Mouse (Mus musculus) liver, embryonic 14.5 days (tissue): ENCODE data around the gene Hist1h2ac. TPM values are rescaled to one million over a fixed set of nuclear protein-coding genes. Genes with fewer than 3 reads are reported as not detected.

ENCODE experiments used
- ATAC-seq: fragments of 200-750 bp; cut with Nextera tagmentation; 2 replicates; pipeline ENCODE4 v1.8.0; 2017; ENCODE audit warnings: moderate number of reproducible peaks, mild to moderate bottlenecking, moderate library complexity; ENCODE audit not compliant: insufficient read depth
- DNase-seq, 3 experiments: peaks; one replicate each; pipeline ENCODE4 v3.0.0-alpha.2; 2012 to 2013; ENCODE audit warnings: low read depth in 3 of 3, low spot score in 3 of 3
- H3K27ac ChIP-seq: fragments of 300-500 bp; sonication (generic); 2 replicates; pipeline ENCODE4 v1.5.1; 2014; ENCODE audit warnings: moderate library complexity, mild to moderate bottlenecking, control low read depth, inconsistent platforms
- H3K27me3 ChIP-seq: fragments of 300-500 bp; sonication (generic); 2 replicates; pipeline ENCODE4 v1.6.1; 2014; ENCODE audit warnings: mild to moderate bottlenecking, low read length, moderate library complexity; ENCODE audit not compliant: control insufficient read depth, insufficient read depth
- H3K36me3 ChIP-seq: fragments of 300-500 bp; sonication (generic); replicated peaks from 2 replicates; pipeline ENCODE4 v1.6.1; 2014; ENCODE audit warnings: low read depth; ENCODE audit not compliant: control insufficient read depth, insufficient read depth
- H3K4me1 ChIP-seq, 2 experiments: fragments of 200-500 bp in 1 of 2; fragments of 300-500 bp in 1 of 2; sonication (generic) in 1 of 2; replicated peaks; 2 replicates each; pipeline ENCODE4 v1.6.1; 2012 to 2014; ENCODE audit warnings: antibody characterized with exemption in 1 of 2, inconsistent platforms in 1 of 2, low read length in 1 of 2; ENCODE audit not compliant: control insufficient read depth in 2 of 2, insufficient read depth in 2 of 2
- H3K4me2 ChIP-seq: fragments of 300-500 bp; sonication (generic); 2 replicates; pipeline ENCODE4 v1.6.1; 2014; ENCODE audit warnings: low read depth, mild to moderate bottlenecking, control low read depth, moderate library complexity
- H3K4me3 ChIP-seq, 2 experiments: fragments of 200-500 bp in 1 of 2; fragments of 300-500 bp in 1 of 2; sonication (generic) in 1 of 2; 2 replicates each; pipeline ENCODE4 v1.5.1; 2012 to 2014; ENCODE audit warnings: low read depth in 2 of 2, low read length in 2 of 2, mild to moderate bottlenecking in 2 of 2, control low read depth in 1 of 2, inconsistent platforms in 1 of 2, moderate library complexity in 1 of 2; ENCODE audit not compliant: insufficient read depth in 1 of 2
- H3K9ac ChIP-seq: fragments of 300-500 bp; sonication (generic); replicated peaks from 2 replicates; pipeline ENCODE4 v1.6.1; 2014; ENCODE audit warnings: mild to moderate bottlenecking, control low read depth, moderate library complexity
- H3K9me3 ChIP-seq: fragments of 300-500 bp; sonication (generic); 2 replicates; pipeline ENCODE4 v1.6.1; 2016; ENCODE audit warnings: low read length, mixed read lengths; ENCODE audit not compliant: control insufficient read depth
- CTCF ChIP-seq: IDR thresholded peaks from 2 replicates; pipeline ENCODE4 v1.5.1; 2016; ENCODE audit warnings: antibody characterized with exemption, low read depth, control low read depth
- EP300 ChIP-seq: IDR thresholded peaks from 2 replicates; pipeline ENCODE4 v1.6.1; 2016; ENCODE audit warnings: antibody characterized with exemption, low read depth
- WGBS: fragments of 180-500 bp; shearing (Covaris S2); extraction: QIAGEN DNeasy Blood & Tissue Kit; methylation state at CpG from one replicate; pipeline ENCODE4 v1.1.7; 2014; ENCODE audit not compliant: insufficient replicate concordance; 5-methylcytosine and 5-hydroxymethylcytosine counted together
- polyA plus RNA-seq, 2 experiments: library from polyadenylated mRNA; depleted of rRNA in 1 of 2; stranded (reverse) in 1 of 2; unstranded in 1 of 2; fragments of >200 nt; fragmentation: Nextera tagmentation in 1 of 2; extraction: Ambion mirVana in 1 of 2; gene quantifications; 2 replicates each; pipeline versions ENCODE4 v1.2.1 to v1.2.3; 2012 to 2014

The Hist1h2ac gene
- polyA plus RNA-seq (2012; rRNA removed) (1.5 and 1.8 TPM in 2 replicates), polyA plus RNA-seq (2014; fragmentation: Nextera tagmentation; extraction: Ambion mirVana) (1.1 and 1.3 TPM in 2 replicates)

DNA sequence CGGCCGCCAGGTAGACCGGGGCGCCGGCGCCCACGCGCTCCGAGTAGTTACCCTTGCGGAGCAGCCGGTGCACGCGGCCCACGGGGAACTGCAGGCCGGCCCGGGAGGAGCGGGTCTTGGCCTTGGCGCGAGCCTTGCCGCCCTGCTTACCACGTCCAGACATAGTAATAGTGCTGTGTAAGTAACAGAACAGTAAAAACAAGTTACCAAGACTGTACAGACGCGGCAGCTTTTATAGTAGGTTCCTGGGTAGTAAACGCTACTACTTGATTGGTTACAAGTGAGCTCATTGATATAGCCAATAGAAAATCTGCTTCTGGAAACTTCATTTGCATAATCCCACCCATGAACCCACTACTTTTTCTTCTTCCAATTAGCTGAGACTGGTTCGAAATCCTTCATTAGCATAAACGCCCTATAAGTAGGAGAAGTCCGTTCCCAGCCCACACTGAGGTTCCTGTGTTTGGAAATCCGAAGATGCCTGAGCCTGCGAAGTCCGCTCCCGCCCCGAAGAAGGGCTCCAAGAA lies at the start of gene Hist1h2ac, which contains the start of gene Hist1h2bc:
Gene Hist1h2ac, minus strand, starts transcription at position 194 of the 527 bp plus-strand sequence.
Gene Hist1h2bc, plus strand, starts transcription at position 445 of the 527 bp plus-strand sequence.
- DNase-seq: peak; percentile 98
- Histone ChIP-seq H3K27me3 (no peaks in the 10 kb centered on the region), H3K4me1 (peaks cover 14 to 38% of the 10 kb centered on the region in 2 experiments), H3K9me3 (no peaks in the 10 kb centered on the region), H3K4me2 (peak within 1 kb of the TSS; percentile 87), H3K9ac (peak within 1 kb of the TSS; percentile 95), H3K4me3 (peak within 1 kb of the TSS; percentile 67 to 71), H3K27ac (peak within 1 kb of the TSS; percentile 98), H3K36me3 (no peaks in the 10 kb centered on the region)
- peak; percentile 92 for ATAC-seq
- no peak for TF ChIP-seq CTCF
- peak; percentile 72 for TF ChIP-seq EP300
- WGBS: under 1% methylated on average over 32 of the region's 32 CpGs

DNA sequence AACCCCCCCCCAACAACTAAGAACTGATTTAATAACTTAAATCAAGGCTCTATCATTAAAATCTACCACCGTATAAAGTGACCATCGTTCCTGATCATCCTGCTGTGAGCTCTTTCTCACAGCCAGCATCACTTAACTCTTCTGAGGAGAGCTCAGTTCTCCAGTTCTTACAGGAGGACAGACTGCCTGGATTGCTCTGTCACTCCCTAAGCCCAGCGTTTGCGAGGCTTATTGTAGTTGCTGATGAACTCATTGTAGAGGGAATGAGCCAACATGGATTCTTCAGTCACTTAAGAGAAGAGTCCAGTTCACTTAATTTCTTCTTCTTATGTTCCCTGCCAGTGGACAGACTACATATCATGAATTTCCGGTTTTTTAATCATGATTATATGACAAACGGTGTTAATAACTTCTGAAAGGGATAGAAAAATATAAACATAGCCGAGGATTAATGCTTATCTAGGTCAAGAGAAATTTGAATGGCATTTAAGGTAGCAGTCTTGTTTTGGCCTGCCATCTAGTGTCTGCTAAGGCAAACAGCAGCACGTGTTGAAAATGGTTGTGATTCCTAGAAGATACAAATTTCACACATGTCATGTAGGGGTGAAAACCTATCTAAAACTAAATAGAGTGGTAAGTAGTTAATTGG lies 48.5 kb upstream of the Hist1h2ac start:
- no peak overlapping the region for H3K4me3 ChIP-seq
- TF ChIP-seq EP300 (no peak), CTCF (peak; percentile 79)
- H3K4me2 ChIP-seq: no peak overlapping the region
- H3K4me1 ChIP-seq: peaks cover 11 to 14% of the 10 kb centered on the region in 2 experiments
- H3K9me3 ChIP-seq: no peaks in the 10 kb centered on the region
- H3K9ac ChIP-seq: no peak overlapping the region
- no peak for DNase-seq
- ATAC-seq: no peak
- no peaks in the 10 kb centered on the region for H3K36me3 ChIP-seq
- no peaks in the 10 kb centered on the region for H3K27me3 ChIP-seq
- H3K27ac ChIP-seq: no peak overlapping the region
- WGBS: 25% methylated on average over 8 of the region's 8 CpGs

DNA sequence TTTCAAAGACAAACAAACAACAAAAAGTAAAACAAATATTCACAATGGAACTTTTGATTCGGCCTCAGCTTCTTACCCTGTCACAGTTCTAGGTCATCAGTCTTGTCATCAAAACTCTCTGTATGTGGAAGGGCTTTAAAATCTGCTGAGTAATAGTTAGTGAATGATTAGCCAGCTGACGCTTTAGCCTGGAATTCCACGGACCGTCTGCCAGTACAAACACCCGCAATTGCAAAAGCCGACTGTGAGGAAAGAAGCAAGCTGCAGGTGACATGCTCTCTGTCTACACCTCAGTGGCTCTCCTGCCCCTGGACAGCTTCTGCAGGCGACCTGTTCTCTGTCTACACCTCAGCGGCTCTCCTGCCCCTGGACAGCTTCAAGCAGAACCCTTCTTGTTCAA lies 46.7 kb upstream of the Hist1h2ac start:
- H3K9me3 ChIP-seq: no peaks in the 10 kb centered on the region
- ATAC-seq (peak; percentile 52), DNase-seq (no peak)
- H3K4me3 ChIP-seq: no peak overlapping the region
- TF ChIP-seq CTCF (no peak), EP300 (no peak)
- no peak overlapping the region for H3K4me2 ChIP-seq
- H3K36me3 ChIP-seq: no peaks in the 10 kb centered on the region
- H3K27me3 ChIP-seq: no peaks in the 10 kb centered on the region
- H3K9ac ChIP-seq: no peak overlapping the region
- H3K27ac ChIP-seq: no peak overlapping the region
- peaks cover 11 to 18% of the 10 kb centered on the region in 2 experiments for H3K4me1 ChIP-seq
- 45% methylated on average over 8 of the region's 8 CpGs for WGBS

DNA sequence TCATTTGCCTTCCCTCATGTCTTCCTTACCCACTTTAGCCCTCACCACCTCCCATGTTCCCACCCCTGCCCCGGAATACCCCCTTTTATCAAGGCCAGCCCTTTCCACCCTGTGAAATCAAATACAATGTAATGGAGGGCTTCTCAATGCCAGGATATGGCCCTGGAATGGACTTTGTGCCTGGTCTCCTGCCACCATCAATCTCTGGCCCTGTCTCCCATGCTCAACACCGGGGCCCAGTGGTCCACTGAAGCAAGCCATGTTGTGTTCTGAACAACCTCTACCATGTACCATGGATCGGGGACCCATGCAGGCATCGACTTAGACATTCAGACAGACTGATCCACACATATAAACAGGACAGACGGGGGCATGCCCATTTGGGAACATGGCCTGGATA lies 46.0 kb upstream of the Hist1h2ac start:
- Histone ChIP-seq H3K4me3 (no peak overlapping the region), H3K36me3 (no peaks in the 10 kb centered on the region), H3K4me2 (no peak overlapping the region), H3K9ac (0 out of 2 replicates have a peak overlapping the region, but pooled peaks have one; percentile 33), H3K4me1 (peaks cover 13 to 22% of the 10 kb centered on the region in 2 experiments), H3K27ac (no peak overlapping the region), H3K9me3 (no peaks in the 10 kb centered on the region), H3K27me3 (no peaks in the 10 kb centered on the region)
- DNase-seq: no peak
- no peak for ATAC-seq
- TF ChIP-seq EP300: no peak
- TF ChIP-seq CTCF: no peak
- 80% methylated on average over 5 of the region's 5 CpGs for WGBS

DNA sequence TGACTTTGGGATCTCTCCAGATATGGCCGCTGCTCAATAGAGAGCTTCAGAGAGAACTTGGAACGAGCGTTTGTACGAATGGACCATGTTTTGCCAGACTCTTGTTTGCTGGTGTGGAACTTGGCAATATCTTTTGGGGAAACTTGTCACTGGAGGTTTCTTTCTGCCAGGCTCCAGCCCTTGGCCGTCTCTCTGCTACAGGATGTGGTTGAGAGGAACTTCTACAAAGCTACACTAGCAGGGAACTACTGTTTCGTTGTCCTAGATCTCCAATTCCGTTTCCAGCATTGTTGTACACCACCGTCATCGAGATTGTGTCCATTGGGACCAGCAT lies 45.4 kb upstream of the Hist1h2ac start:
- no peak overlapping the region for H3K27ac ChIP-seq

More for the DNA sequence above, 45.4 kb upstream of the Hist1h2ac start:
- 47% methylated on average over 9 of the region's 9 CpGs for WGBS
- TF ChIP-seq EP300 (no peak), CTCF (no peak)
- Histone ChIP-seq H3K9ac (0 out of 2 replicates have a peak overlapping the region, but pooled peaks have one; percentile 33), H3K27me3 (no peaks in the 10 kb centered on the region), H3K4me2 (no peak overlapping the region), H3K4me3 (no peak overlapping the region), H3K36me3 (no peaks in the 10 kb centered on the region), H3K9me3 (no peaks in the 10 kb centered on the region), H3K4me1 (peaks cover 15 to 27% of the 10 kb centered on the region in 2 experiments)
- DNase-seq (no peak), ATAC-seq (no peak)
